Mouse (Mus musculus) small intestine, adult 2 months (tissue): ENCODE data around the gene Ifitm1. TPM values are rescaled to one million over a fixed set of nuclear protein-coding genes. Genes with fewer than 3 reads are reported as not detected.
A peak's percentile ranks its signal among the peaks of the same experiment; 100 is the strongest.
"Not testable (repeated sequence)": the region's sequence is repeated elsewhere in the genome, so short reads cannot be mapped to it uniquely, and the experiment has no call there.

ENCODE experiments used
- H3K27ac ChIP-seq: fragments of 200-500 bp; 2 replicates; pipeline ENCODE4 v1.5.1; 2012; ENCODE audit warnings: low read depth, low read length, control low read depth, inconsistent platforms; ENCODE audit not compliant: insufficient read depth
- H3K27me3 ChIP-seq: fragments of 200-500 bp; 2 replicates; pipeline ENCODE4 v1.6.1; 2012; ENCODE audit warnings: mild to moderate bottlenecking, moderate library complexity, low read length, inconsistent platforms; ENCODE audit not compliant: control insufficient read depth, insufficient read depth
- H3K36me3 ChIP-seq: fragments of 200-500 bp; 2 replicates; pipeline ENCODE4 v1.6.1; 2012; ENCODE audit warnings: mild to moderate bottlenecking, low read length, control low read depth, inconsistent platforms; ENCODE audit not compliant: control insufficient read depth, insufficient read depth
- H3K4me1 ChIP-seq: fragments of 200-500 bp; 2 replicates; pipeline ENCODE4 v1.6.1; 2012; ENCODE audit warnings: low read length, inconsistent platforms, mixed read lengths; ENCODE audit not compliant: control insufficient read depth, insufficient read depth, insufficient read length
- H3K4me3 ChIP-seq: fragments of 200-500 bp; 2 replicates; pipeline ENCODE4 v1.5.1; 2012; ENCODE audit warnings: low read depth, mild to moderate bottlenecking, control low read depth, inconsistent platforms, low read length, moderate library complexity
- CTCF ChIP-seq: fragments of 200-500 bp; IDR thresholded peaks from 2 replicates; pipeline ENCODE4 v1.5.1; 2012; ENCODE audit warnings: low read depth, mild to moderate bottlenecking, control low read depth, inconsistent platforms, low read length, moderate library complexity, mixed read lengths; ENCODE audit not compliant: insufficient replicate concordance, insufficient read length; ENCODE audit errors: extremely low read depth
- POLR2A ChIP-seq: fragments of 200-500 bp; IDR thresholded peaks from 2 replicates; pipeline ENCODE4 v1.6.1; 2012; ENCODE audit warnings: low read depth, mild to moderate bottlenecking, control low read depth, inconsistent platforms, low read length, moderate library complexity
- WGBS: fragments of 180-500 bp; shearing (Covaris S2); methylation state at CpG from one replicate; pipeline ENCODE4 v1.1.7; 2018; 5-methylcytosine and 5-hydroxymethylcytosine counted together
- polyA plus RNA-seq: library from polyadenylated mRNA; depleted of rRNA; stranded (reverse); fragments of >200 nt; gene quantifications from 2 replicates; pipeline ENCODE4 v1.2.3, GENCODE M21; 2012

Ifitm1 gene
- polyA plus RNA-seq, 1 experiment = 120 TPM

GRCm38 (mm10) chr7:140962733-140963132, 4.3 kb upstream of the Ifitm1 start:
- Histone ChIP-seq H3K4me1 (no peaks in the 10 kb centered on the region), H3K27me3 (no peaks in the 10 kb centered on the region), H3K27ac (no peak overlapping the region), H3K36me3 (no peaks in the 10 kb centered on the region), H3K4me3 (no peak overlapping the region)
- 97% methylated on average over 2 of the region's 2 CpGs for WGBS
- TF ChIP-seq POLR2A (no peak), CTCF (no peak)

GRCm38 (mm10) chr7:140967862-140968591, 1.0 kb downstream of the Ifitm1 start:
- Histone ChIP-seq H3K36me3 (no peaks in the 10 kb centered on the region), H3K4me3 (peak overlapping the region; percentile 41), H3K27me3 (no peaks in the 10 kb centered on the region), H3K4me1 (peaks cover 3% of the 10 kb centered on the region), H3K27ac (peak overlapping the region; percentile 79)
- 59% methylated on average over 14 of the region's 14 CpGs for WGBS
- TF ChIP-seq POLR2A (no peak), CTCF (no peak)

- H3K36me3 ChIP-seq, H3K4me1 ChIP-seq, H3K27me3 ChIP-seq, H3K4me3 ChIP-seq: not testable (repeated sequence)
- WGBS = 40% methylated on average over 3 of the region's 3 CpGs
- H3K27ac ChIP-seq = peak overlapping the region; percentile 38; the same call in 1 of the 2 replicates
Observed at GRCm38 (mm10) chr7:140968710-140969109, 1.7 kb downstream of the Ifitm1 start.

GRCm38 (mm10) chr7:140970931-140971330, 3.9 kb downstream of the Ifitm1 start:
- H3K4me3 ChIP-seq = no peak overlapping the region
- 72% methylated on average over 7 of the region's 7 CpGs for WGBS
- peak overlapping the region; percentile 89 for H3K27ac ChIP-seq
- no peaks in the 10 kb centered on the region for H3K36me3 ChIP-seq
- H3K4me1 ChIP-seq = peaks cover 7% of the 10 kb centered on the region
- H3K27me3 ChIP-seq = no peaks in the 10 kb centered on the region
- TF ChIP-seq CTCF (no peak), POLR2A (no peak)

GRCm38 (mm10) chr7:140971479-140972171, 4.6 kb downstream of the Ifitm1 start:
- no peaks in the 10 kb centered on the region for H3K36me3 ChIP-seq
- no peaks in the 10 kb centered on the region for H3K27me3 ChIP-seq
- H3K4me1 ChIP-seq = peaks cover 7% of the 10 kb centered on the region
- WGBS = 77% methylated on average over 8 of the region's 8 CpGs
- H3K4me3 ChIP-seq = no peak overlapping the region
- H3K27ac ChIP-seq = peak overlapping the region; percentile 89
- no peak for TF ChIP-seq CTCF
- TF ChIP-seq POLR2A = no peak

GRCm38 (mm10) chr7:140973396-140974165, 6.6 kb downstream of the Ifitm1 start:
- WGBS = 74% methylated on average over 14 of the region's 14 CpGs
- H3K27me3 ChIP-seq = no peaks in the 10 kb centered on the region
- H3K36me3 ChIP-seq = no peaks in the 10 kb centered on the region
- H3K4me3 ChIP-seq = no peak overlapping the region
- peaks cover 7% of the 10 kb centered on the region for H3K4me1 ChIP-seq
- no peak overlapping the region for H3K27ac ChIP-seq
- TF ChIP-seq CTCF = no peak
- no peak for TF ChIP-seq POLR2A

- no peak for TF ChIP-seq POLR2A
- no peak for TF ChIP-seq CTCF
- Histone ChIP-seq H3K4me3 (no peak overlapping the region), H3K36me3 (no peaks in the 10 kb centered on the region), H3K27ac (no peak overlapping the region), H3K27me3 (no peaks in the 10 kb centered on the region), H3K4me1 (peaks cover 7% of the 10 kb centered on the region)
- 53% methylated on average over 9 of the region's 9 CpGs for WGBS
Observed at GRCm38 (mm10) chr7:140974940-140975339, 7.9 kb downstream of the Ifitm1 start.
